Mouse (Mus musculus) midbrain, embryonic 16.5 days (tissue): ENCODE results near the gene Arv1. TPM values are rescaled to one million over a fixed set of nuclear protein-coding genes. Genes with fewer than 3 reads are reported as not detected.
A peak's percentile ranks its signal among the peaks of the same experiment; 100 is the strongest.

Source experiments
- ATAC-seq: fragments of 200-750 bp; cut with Nextera tagmentation; 2 replicates; pipeline ENCODE4 v1.8.0; 2017; ENCODE audit warnings: moderate TSS enrichment
- H3K27ac ChIP-seq: fragments of 300-500 bp; sonication (generic); 2 replicates; pipeline ENCODE4 v1.5.1; 2014; ENCODE audit warnings: mild to moderate bottlenecking, low read length, mixed read lengths
- H3K27me3 ChIP-seq: fragments of 300-500 bp; sonication (generic); 2 replicates; pipeline ENCODE4 v1.6.1; 2014; ENCODE audit warnings: low read depth, low read length, mixed read lengths; ENCODE audit not compliant: control insufficient read depth, insufficient read depth
- H3K36me3 ChIP-seq: fragments of 300-500 bp; sonication (generic); 2 replicates; pipeline ENCODE4 v1.6.1; 2014; ENCODE audit warnings: mild to moderate bottlenecking, low read length, moderate library complexity, mixed read lengths; ENCODE audit not compliant: control insufficient read depth, insufficient read depth
- H3K4me1 ChIP-seq: fragments of 300-500 bp; sonication (generic); 2 replicates; pipeline ENCODE4 v1.6.1; 2014; ENCODE audit warnings: mild to moderate bottlenecking, low read length, mixed read lengths; ENCODE audit not compliant: control insufficient read depth, insufficient read depth
- H3K4me2 ChIP-seq: fragments of 300-500 bp; sonication (generic); 2 replicates; pipeline ENCODE4 v1.6.1; 2014; ENCODE audit warnings: mild to moderate bottlenecking, low read length, mixed read lengths
- H3K4me3 ChIP-seq: fragments of 300-500 bp; sonication (generic); 2 replicates; pipeline ENCODE4 v1.5.1; 2014; ENCODE audit warnings: low read depth, mild to moderate bottlenecking, low read length, moderate library complexity, mixed read lengths
- H3K9ac ChIP-seq: fragments of 300-500 bp; sonication (generic); 2 replicates; pipeline ENCODE4 v1.6.1; 2014; ENCODE audit warnings: low read depth, low read length, mixed read lengths
- H3K9me3 ChIP-seq: fragments of 300-500 bp; sonication (generic); replicated peaks from 2 replicates; pipeline ENCODE4 v1.6.1; 2014; ENCODE audit warnings: mild to moderate bottlenecking, low read length, mixed read lengths; ENCODE audit not compliant: control insufficient read depth, poor library complexity, severe bottlenecking
- WGBS: fragments of 180-500 bp; shearing (Covaris S2); extraction: QIAGEN DNeasy Blood & Tissue Kit; methylation state at CpG from one replicate; pipeline ENCODE4 v1.1.7; 2014; 5-methylcytosine and 5-hydroxymethylcytosine counted together
- polyA plus RNA-seq: library from polyadenylated mRNA; unstranded; fragments of >200 nt; fragmentation: Nextera tagmentation; extraction: Ambion mirVana; gene quantifications from 2 replicates; pipeline ENCODE4 v1.2.1, GENCODE M21; 2015

Arv1 gene
- polyA plus RNA-seq, 1 experiment from 2014 or later = 34.8 TPM

- 93% methylated on average over 6 of the region's 6 CpGs for WGBS
- Histone ChIP-seq H3K4me2 (no peak overlapping the region), H3K36me3 (peaks cover 21% of the 10 kb centered on the region), H3K27me3 (no peaks in the 10 kb centered on the region), H3K9ac (no peak overlapping the region), H3K4me3 (no peak overlapping the region), H3K27ac (no peak overlapping the region), H3K4me1 (no peaks in the 10 kb centered on the region), H3K9me3 (no peaks in the 10 kb centered on the region)
- ATAC-seq = no peak
Measured at GRCm38 (mm10) chr8:124713207-124713606, 8.7 kb upstream of the Arv1 start.

- Histone ChIP-seq H3K36me3 (peaks cover 11% of the 10 kb centered on the region; the same call in 1 of the 2 replicates), H3K27ac (no peak overlapping the region), H3K9me3 (no peaks in the 10 kb centered on the region), H3K9ac (no peak overlapping the region), H3K4me3 (no peak overlapping the region), H3K4me1 (peaks cover 9% of the 10 kb centered on the region), H3K4me2 (no peak overlapping the region), H3K27me3 (no peaks in the 10 kb centered on the region)
- no peak for ATAC-seq
- WGBS = 91% methylated on average over 8 of the region's 8 CpGs
Measured at GRCm38 (mm10) chr8:124715736-124716135, 6.2 kb upstream of the Arv1 start.

GRCm38 (mm10) chr8:124720133-124720532 is 1.8 kb upstream of the Arv1 start:
- no peak for ATAC-seq
- WGBS = 70% methylated on average over 7 of the region's 7 CpGs
- Histone ChIP-seq H3K4me1 (peaks cover 24% of the 10 kb centered on the region), H3K4me2 (no peak overlapping the region), H3K4me3 (no peak overlapping the region), H3K36me3 (no peaks in the 10 kb centered on the region), H3K27me3 (no peaks in the 10 kb centered on the region), H3K9ac (no peak overlapping the region), H3K27ac (no peak overlapping the region), H3K9me3 (no peaks in the 10 kb centered on the region)

- H3K27ac ChIP-seq = peak overlapping the region; percentile 51
Measured at GRCm38 (mm10) chr8:124720938-124721861, 739 bp upstream of the Arv1 start.

GRCm38 (mm10) chr8:124724301-124724700 is 2.4 kb downstream of the Arv1 start:
- WGBS = 99% methylated on average over 7 of the region's 7 CpGs
- H3K27me3 ChIP-seq = no peaks in the 10 kb centered on the region
- ATAC-seq = no peak

More at GRCm38 (mm10) chr8:124720938-124721861, 739 bp upstream of the Arv1 start:
- peak overlapping the region; percentile 66 for H3K4me3 ChIP-seq
- peaks cover 24% of the 10 kb centered on the region for H3K4me1 ChIP-seq
- peak overlapping the region; percentile 82 for H3K9ac ChIP-seq
- no peaks in the 10 kb centered on the region for H3K36me3 ChIP-seq
- peak; percentile 81 for ATAC-seq
- H3K4me2 ChIP-seq = peak overlapping the region; percentile 80
- WGBS = 2% methylated on average over 26 of the region's 31 CpGs
- H3K27me3 ChIP-seq = no peaks in the 10 kb centered on the region
- no peaks in the 10 kb centered on the region for H3K9me3 ChIP-seq

GRCm38 (mm10) chr8:124732828-124733227 is 10.9 kb downstream of the Arv1 start:
- ATAC-seq = no peak
- 92% methylated on average over 8 of the region's 8 CpGs for WGBS
- peaks cover 56% of the 10 kb centered on the region for H3K36me3 ChIP-seq

More at GRCm38 (mm10) chr8:124724301-124724700, 2.4 kb downstream of the Arv1 start:
- H3K9ac ChIP-seq = no peak overlapping the region
- no peak overlapping the region for H3K4me2 ChIP-seq
- no peak overlapping the region for H3K4me3 ChIP-seq
- H3K36me3 ChIP-seq = peaks cover 23% of the 10 kb centered on the region
- peaks cover 24% of the 10 kb centered on the region for H3K4me1 ChIP-seq
- no peaks in the 10 kb centered on the region for H3K9me3 ChIP-seq
- H3K27ac ChIP-seq = no peak overlapping the region

GRCm38 (mm10) chr8:124735371-124735911 is 13.5 kb downstream of the Arv1 start:
- Histone ChIP-seq H3K4me2 (no peak overlapping the region), H3K4me3 (no peak overlapping the region), H3K4me1 (no peaks in the 10 kb centered on the region), H3K9ac (no peak overlapping the region), H3K27me3 (no peaks in the 10 kb centered on the region), H3K27ac (no peak overlapping the region), H3K36me3 (peaks cover 35% of the 10 kb centered on the region), H3K9me3 (no peaks in the 10 kb centered on the region)
- 72% methylated on average over 3 of the region's 3 CpGs for WGBS
- no peak for ATAC-seq

More at GRCm38 (mm10) chr8:124732828-124733227, 10.9 kb downstream of the Arv1 start:
- Histone ChIP-seq H3K9ac (no peak overlapping the region), H3K27ac (no peak overlapping the region), H3K4me1 (no peaks in the 10 kb centered on the region), H3K4me3 (no peak overlapping the region), H3K4me2 (no peak overlapping the region), H3K27me3 (no peaks in the 10 kb centered on the region), H3K9me3 (no peaks in the 10 kb centered on the region)

GRCm38 (mm10) chr8:124739268-124739667 is 17.3 kb downstream of the Arv1 start:
- no peaks in the 10 kb centered on the region for H3K4me1 ChIP-seq
- no peaks in the 10 kb centered on the region for H3K27me3 ChIP-seq
- H3K9me3 ChIP-seq = no peaks in the 10 kb centered on the region
- no peak overlapping the region for H3K4me2 ChIP-seq
- H3K9ac ChIP-seq = no peak overlapping the region
- WGBS = 86% methylated on average over 1 of the region's 1 CpGs
- H3K36me3 ChIP-seq = peaks cover 4% of the 10 kb centered on the region
- ATAC-seq = peak; percentile 11; the same call in 1 of the 2 replicates
- H3K27ac ChIP-seq = no peak overlapping the region
- no peak overlapping the region for H3K4me3 ChIP-seq

GRCm38 (mm10) chr8:124746661-124747060 is 24.7 kb downstream of the Arv1 start:
- Histone ChIP-seq H3K27me3 (peaks cover 18% of the 10 kb centered on the region), H3K9me3 (no peaks in the 10 kb centered on the region), H3K4me2 (no peak overlapping the region), H3K36me3 (no peaks in the 10 kb centered on the region), H3K4me1 (peaks cover 7% of the 10 kb centered on the region; the same call in 1 of the 2 replicates), H3K9ac (no peak overlapping the region), H3K27ac (no peak overlapping the region), H3K4me3 (no peak overlapping the region)
- ATAC-seq = no peak
- 83% methylated on average over 13 of the region's 13 CpGs for WGBS
